21 mouse cellular contexts compared by ENCODE assay signal in genomic region chr12:109090456-109091130, GRCm38 (mm10). TPM values are rescaled to one million over a fixed set of nuclear protein-coding genes. Genes with fewer than 3 reads are reported as not detected.
DNase-seq lines count a peak whose midpoint lies in the region; ATAC-seq lines count a peak whose summit lies in the region.
"Had no signal": no experiment of that assay in that cellular context is flagged by ENCODE, and none has a peak within 500 bp of the region (broad histone marks: within the 10 kb centered on the region; RNA-seq: fewer than 3 reads in every experiment).

No protein-coding gene starts in this region.

- H3K27ac ChIP-seq in hindbrain, embryonic 10.5 days, result 0 out of 2 replicates have a peak overlapping the region, but pooled peaks have one; percentile 4
- H3K27ac ChIP-seq in hindbrain, embryonic 13.5 days, result no peak overlapping the region; the same call in 1 of the 2 replicates
- H3K27ac ChIP-seq: embryonic facial prominence, embryonic 13.5 days; hindbrain, embryonic 12.5 days; left cerebral cortex, adult 2 months; limb, embryonic 12.5 days; liver, embryonic 14.5 days; neural tube, embryonic 13.5 days had no signal

- H3K36me3 ChIP-seq in hindbrain, embryonic 10.5 days, result no peaks in the 10 kb centered on the region
- H3K36me3 ChIP-seq in hindbrain, embryonic 13.5 days, result no peaks in the 10 kb centered on the region
- H3K36me3 ChIP-seq: embryonic facial prominence, embryonic 13.5 days; hindbrain, embryonic 12.5 days; limb, embryonic 12.5 days; neural tube, embryonic 13.5 days had no signal

- WGBS in hindbrain, embryonic 10.5 days, result 70% methylated on average over 13 of the region's 13 CpGs
- WGBS in hindbrain, embryonic 13.5 days, result 73% methylated on average over 13 of the region's 13 CpGs

- no peaks in the 10 kb centered on the region for H3K27me3 ChIP-seq in hindbrain, embryonic 10.5 days (ENCODE audit: insufficient read depth, poor library complexity, severe bottlenecking)
- H3K27me3 ChIP-seq in hindbrain, embryonic 13.5 days, result no peaks in the 10 kb centered on the region
- H3K27me3 ChIP-seq: embryonic facial prominence, embryonic 13.5 days; hindbrain, embryonic 12.5 days; limb, embryonic 12.5 days; neural tube, embryonic 13.5 days had no signal

- DNase-seq in hindbrain, embryonic 10.5 days (ENCODE audit: low spot score), result no peak
- DNase-seq in kidney, postnatal 4 days, result peak; percentile 24 to 58
- no peak for DNase-seq in kidney, adult 11 months
- peak; percentile 59 for DNase-seq in thymus, postnatal 25 days
- no peak for DNase-seq in liver
- DNase-seq in heart, postnatal 10 days, result no peak
- DNase-seq: adrenal gland, postnatal 25 days; cerebellum, adult 8-10 months; heart, adult 11 months had no signal

- H3K4me3 ChIP-seq in hindbrain, embryonic 10.5 days, result no peak overlapping the region
- no peak overlapping the region for H3K4me3 ChIP-seq in hindbrain, embryonic 13.5 days
- H3K4me3 ChIP-seq: embryonic facial prominence, embryonic 13.5 days; hindbrain, embryonic 12.5 days; left cerebral cortex, adult 2 months; limb, embryonic 12.5 days; neural tube, embryonic 13.5 days had no signal

- intact Hi-C loops in heart, postnatal 10 days (cut with DNase I), result no loop called here

- peaks cover 9% of the 10 kb centered on the region; the same call in 1 of the 2 replicates for H3K4me1 ChIP-seq in hindbrain, embryonic 10.5 days (replicated peaks)
- peaks cover 15% of the 10 kb centered on the region for H3K4me1 ChIP-seq in hindbrain, embryonic 13.5 days (replicated peaks)
- H3K4me1 ChIP-seq: embryonic facial prominence, embryonic 13.5 days; limb, embryonic 12.5 days had no signal

- H3K4me2 ChIP-seq in hindbrain, embryonic 13.5 days, result no peak overlapping the region
- H3K4me2 ChIP-seq: embryonic facial prominence, embryonic 13.5 days; hindbrain, embryonic 12.5 days; limb, embryonic 12.5 days; neural tube, embryonic 13.5 days had no signal

- no peaks in the 10 kb centered on the region for H3K9me3 ChIP-seq in hindbrain, embryonic 10.5 days
- no peaks in the 10 kb centered on the region for H3K9me3 ChIP-seq in hindbrain, embryonic 13.5 days
- H3K9me3 ChIP-seq: embryonic facial prominence, embryonic 13.5 days; hindbrain, embryonic 12.5 days; limb, embryonic 12.5 days; neural tube, embryonic 13.5 days had no signal

- ATAC-seq in hindbrain, embryonic 13.5 days (ENCODE audit: low FRiP score), result no peak
- peak; percentile 38; the same call in 1 of the 2 replicates for ATAC-seq in neutrophil, adult 5-6 weeks (ENCODE audit: extremely low read depth, insufficient number of reproducible peaks, low FRiP score, poor library complexity, severe bottlenecking)
- ATAC-seq: activated CD4-positive, CD25-positive, alpha-beta regulatory T cell, adult 4 months; intestine, postnatal 0 days had no signal

- no peak overlapping the region for H3K9ac ChIP-seq in hindbrain, embryonic 13.5 days
- H3K9ac ChIP-seq: embryonic facial prominence, embryonic 13.5 days; hindbrain, embryonic 12.5 days; limb, embryonic 12.5 days; liver, embryonic 14.5 days; neural tube, embryonic 13.5 days had no signal

RNA-seq across cellular contexts. Expression of gene Begain, which starts 22.6 kb away (rescaled TPM):
- polyA plus RNA-seq in hindbrain, embryonic 10.5 days (2016; fragmentation: Nextera tagmentation; extraction: Ambion mirVana), result 6.0 and 16.2 TPM in 2 replicates
- 21.3 and 23.2 TPM in 2 replicates for polyA plus RNA-seq in hindbrain, embryonic 13.5 days (2015; fragmentation: Nextera tagmentation; extraction: Ambion mirVana)
- 0.61 and 2.2 TPM in 2 replicates for total RNA-seq in neutrophil, adult 5-6 weeks (2017)
- 1 to 10 TPM; 1.4 to 1.6 TPM for total RNA-seq in heart, postnatal 10 days (2021)
- total RNA-seq: megakaryocyte, adult 5-6 weeks; monocyte, adult 5-6 weeks had no signal
- polyA plus RNA-seq: activated CD4-positive, CD25-positive, alpha-beta regulatory T cell, adult 4 months had no signal

Comparison
In these comparisons a context has a peak if more than half of its experiments do, and no peak if none do; other contexts are left out.
1. DNase-seq: peak in kidney, postnatal 4 days (2 of 2) and thymus, postnatal 25 days (single experiment); none in hindbrain, embryonic 10.5 days (single experiment), kidney, adult 11 months (single experiment), liver (single experiment) and heart, postnatal 10 days (0 of 2).